Mouse (Mus musculus) MEL (cell line): Measurements from ENCODE around the gene Ndufs2. TPM values are rescaled to one million over a fixed set of nuclear protein-coding genes. Genes with fewer than 3 reads are reported as not detected.

ENCODE experiments used
- polyA plus RNA-seq, 2 experiments: library from polyadenylated mRNA; stranded (reverse) in 1 of 2; unstranded in 1 of 2; fragments of >175 nt in 1 of 2; fragments of >200 nt in 1 of 2; gene quantifications; 2 replicates each; pipeline versions ENCODE4 v1.2.1 to v1.2.4; 2012; ENCODE audit warnings: low replicate concordance in 2 of 2, low read depth in 1 of 2; ENCODE audit not compliant: insufficient read length in 2 of 2, insufficient read depth in 1 of 2, missing spikeins in 1 of 2
- total RNA-seq: library from RNA; depleted of rRNA; stranded (reverse); fragments of 300-350 nt; gene quantifications from 2 replicates; pipeline ENCODE4 v1.2.3, GENCODE M21; 2012; rRNA removed

The Ndufs2 gene
- total and polyA plus RNA-seq, 3 experiments: 169 to 415 (median 292) TPM

Other genes with a start within 250 kb of the Ndufs2 start
- gene Fcgr4, start 232.5 kb downstream of the Ndufs2 start, total RNA-seq: not detected in 2 replicates
- gene Fcgr4, start 232.5 kb downstream of the Ndufs2 start, polyA plus RNA-seq: not detected
- gene Fcgr3, start 186.5 kb downstream of the Ndufs2 start, total RNA-seq: 0.39 and 0.62 TPM in 2 replicates
- 1 to 10 TPM in 1 of 2 experiments, not detected in 1; 6.1 TPM for gene Fcgr3, start 186.5 kb downstream of the Ndufs2 start, polyA plus RNA-seq
- 0.69 and 0.75 TPM in 2 replicates for gene Cfap126, start 137.5 kb downstream of the Ndufs2 start, total RNA-seq
- gene Cfap126, start 137.5 kb downstream of the Ndufs2 start, polyA plus RNA-seq: 1 to 10 TPM in 1 of 2 experiments, not detected in 1; 3.5 TPM
- 79.4 and 88.2 TPM in 2 replicates for gene Sdhc, start 100.8 kb downstream of the Ndufs2 start, total RNA-seq
- 100 to 1,000 TPM in 1 of 2 experiments, not detected in 1; 224 TPM for gene Sdhc, start 100.8 kb downstream of the Ndufs2 start, polyA plus RNA-seq
- gene Mpz, start 100.7 kb downstream of the Ndufs2 start, total RNA-seq: 0.10 TPM in 1 of 2 replicates, not detected in the other
- under 1 TPM in 1 of 2 experiments, not detected in 1; 0.28 TPM for gene Mpz, start 100.7 kb downstream of the Ndufs2 start, polyA plus RNA-seq
- gene Pcp4l1, start 55.1 kb downstream of the Ndufs2 start, total RNA-seq: not detected in 2 replicates
- not detected for gene Pcp4l1, start 55.1 kb downstream of the Ndufs2 start, polyA plus RNA-seq
- 1.4 and 1.7 TPM in 2 replicates for gene Nr1i3, start 37.4 kb downstream of the Ndufs2 start, total RNA-seq
- under 1 TPM in 1 of 2 experiments, not detected in 1; 0.24 TPM for gene Nr1i3, start 37.4 kb downstream of the Ndufs2 start, polyA plus RNA-seq
- gene Tomm40l, start 28.9 kb downstream of the Ndufs2 start, total RNA-seq: 38.0 and 40.7 TPM in 2 replicates
- gene Tomm40l, start 28.9 kb downstream of the Ndufs2 start, polyA plus RNA-seq: 10 to 100 TPM in 1 of 2 experiments, not detected in 1; 43.4 TPM
- not detected in 2 replicates for gene Apoa2, start 26.3 kb downstream of the Ndufs2 start, total RNA-seq
- under 1 TPM in 1 of 2 experiments, not detected in 1; 0.15 TPM for gene Apoa2, start 26.3 kb downstream of the Ndufs2 start, polyA plus RNA-seq
- 0.36 and 0.62 TPM in 2 replicates for gene Fcer1g, start 17.0 kb downstream of the Ndufs2 start, total RNA-seq
- 1 to 10 TPM in 1 of 2 experiments, not detected in 1; 1.1 TPM for gene Fcer1g, start 17.0 kb downstream of the Ndufs2 start, polyA plus RNA-seq
- not detected in 2 replicates for gene Adamts4, start 967 bp downstream of the Ndufs2 start, total RNA-seq
- gene Adamts4, start 967 bp downstream of the Ndufs2 start, polyA plus RNA-seq: under 1 TPM in 1 of 2 experiments, not detected in 1; 0.03 TPM
- gene B4galt3, start 18.9 kb upstream of the Ndufs2 start, total RNA-seq: 16.5 and 16.8 TPM in 2 replicates
- 10 to 100 TPM in 1 of 2 experiments, not detected in 1; 33.1 TPM for gene B4galt3, start 18.9 kb upstream of the Ndufs2 start, polyA plus RNA-seq
- gene Ppox, start 29.8 kb upstream of the Ndufs2 start, total RNA-seq: 21.5 and 27.0 TPM in 2 replicates
- gene Ppox, start 29.8 kb upstream of the Ndufs2 start, polyA plus RNA-seq: 10 to 100 TPM in 1 of 2 experiments, not detected in 1; 63.6 TPM
- 10.0 and 11.3 TPM in 2 replicates for gene Usp21, start 36.6 kb upstream of the Ndufs2 start, total RNA-seq
- 10 to 100 TPM in 1 of 2 experiments, not detected in 1; 66.4 TPM for gene Usp21, start 36.6 kb upstream of the Ndufs2 start, polyA plus RNA-seq
- gene Ufc1, start 43.6 kb upstream of the Ndufs2 start, total RNA-seq: 100 and 101 TPM in 2 replicates
- gene Ufc1, start 43.6 kb upstream of the Ndufs2 start, polyA plus RNA-seq: 100 to 1,000 TPM in 1 of 2 experiments, 10 to 100 TPM in 1; 71.0 to 408 TPM
- gene Dedd, start 77.8 kb upstream of the Ndufs2 start, total RNA-seq: 24.9 and 28.7 TPM in 2 replicates
- 10 to 100 TPM in 1 of 2 experiments, not detected in 1; 44.9 TPM for gene Dedd, start 77.8 kb upstream of the Ndufs2 start, polyA plus RNA-seq
- gene Nit1, start 94.3 kb upstream of the Ndufs2 start, total RNA-seq: 17.9 and 20.0 TPM in 2 replicates
- 10 to 100 TPM in 1 of 2 experiments, not detected in 1; 26.3 TPM for gene Nit1, start 94.3 kb upstream of the Ndufs2 start, polyA plus RNA-seq
- 33.8 and 36.2 TPM in 2 replicates for gene Pfdn2, start 94.3 kb upstream of the Ndufs2 start, total RNA-seq
- 100 to 1,000 TPM in 1 of 2 experiments, not detected in 1; 329 TPM for gene Pfdn2, start 94.3 kb upstream of the Ndufs2 start, polyA plus RNA-seq
- 0.08 and 0.10 TPM in 2 replicates for gene Klhdc9, start 109.4 kb upstream of the Ndufs2 start, total RNA-seq
- gene Klhdc9, start 109.4 kb upstream of the Ndufs2 start, polyA plus RNA-seq: not detected
- 0.04 TPM in 1 of 2 replicates, not detected in the other for gene Nectin4, start 118.7 kb upstream of the Ndufs2 start, total RNA-seq
- gene Nectin4, start 118.7 kb upstream of the Ndufs2 start, polyA plus RNA-seq: under 1 TPM in 1 of 2 experiments, not detected in 1; 0.15 TPM
- 31.0 and 31.5 TPM in 2 replicates for gene Arhgap30, start 137.6 kb upstream of the Ndufs2 start, total RNA-seq
- 10 to 100 TPM in 1 of 2 experiments, not detected in 1; 41.2 TPM for gene Arhgap30, start 137.6 kb upstream of the Ndufs2 start, polyA plus RNA-seq
- 50.0 and 56.0 TPM in 2 replicates for gene Usf1, start 159.9 kb upstream of the Ndufs2 start, total RNA-seq
- gene Usf1, start 159.9 kb upstream of the Ndufs2 start, polyA plus RNA-seq: 10 to 100 TPM in 1 of 2 experiments, not detected in 1; 55.0 TPM
- gene Tstd1, start 167.5 kb upstream of the Ndufs2 start, total RNA-seq: 0.49 and 0.50 TPM in 2 replicates
- gene Tstd1, start 167.5 kb upstream of the Ndufs2 start, polyA plus RNA-seq: 1 to 10 TPM in 1 of 2 experiments, not detected in 1; 1.4 TPM
- gene F11r, start 186.1 kb upstream of the Ndufs2 start, total RNA-seq: 0.31 and 0.42 TPM in 2 replicates
- 1 to 10 TPM in 1 of 2 experiments, not detected in 1; 1.8 TPM for gene F11r, start 186.1 kb upstream of the Ndufs2 start, polyA plus RNA-seq